ENCODE assay signal across 8 mouse cellular contexts in the genomic region with DNA sequence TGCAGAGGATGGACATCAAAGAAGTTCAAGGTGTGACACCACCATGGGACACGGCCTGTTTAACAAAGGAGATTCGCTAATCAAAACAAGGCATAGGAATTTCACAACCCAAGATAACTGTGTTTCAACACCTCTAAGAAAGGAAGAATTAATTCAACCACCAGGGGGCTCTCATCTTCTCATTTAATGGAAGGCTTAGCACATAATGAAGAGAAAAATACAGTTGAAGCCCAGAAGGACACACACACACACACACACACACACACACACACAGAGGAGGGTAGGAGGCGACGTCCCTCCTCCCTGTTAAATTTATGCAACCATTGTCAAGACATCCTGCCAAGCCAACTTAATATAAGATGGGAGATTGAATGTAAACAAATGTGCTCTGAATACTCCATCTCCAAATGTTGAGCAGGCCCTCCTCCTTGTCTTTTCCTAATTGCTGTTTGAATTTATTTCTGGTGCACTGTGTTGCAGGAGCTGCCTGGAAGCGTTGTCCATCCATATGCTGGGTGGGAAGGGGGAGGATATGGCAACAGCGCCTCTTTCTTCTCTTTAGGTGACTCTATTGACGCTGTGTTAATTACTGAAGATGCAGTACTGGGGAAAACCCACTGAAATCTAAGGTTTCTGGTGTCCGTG.
DNase-seq lines count a peak whose midpoint lies in the region; ATAC-seq lines count a peak whose summit lies in the region.

No protein-coding gene starts in this region.

- H3K27me3 ChIP-seq in heart, embryonic 11.5 days (ENCODE audit: control insufficient read depth, insufficient read depth, low read length) = no peaks in the 10 kb centered on the region
- no peaks in the 10 kb centered on the region for H3K27me3 ChIP-seq in forebrain, embryonic 12.5 days

- H3K27ac ChIP-seq in heart, embryonic 11.5 days (ENCODE audit: low read depth, low read length) = no peak overlapping the region
- H3K27ac ChIP-seq in forebrain, embryonic 12.5 days = no peak overlapping the region

- 54% methylated on average over 8 of the region's 8 CpGs for WGBS in heart, embryonic 11.5 days (ENCODE audit: insufficient replicate concordance)
- WGBS in forebrain, embryonic 12.5 days = 58% methylated on average over 8 of the region's 8 CpGs

- peak; percentile 77 for DNase-seq in heart, adult 11 months
- DNase-seq in urinary bladder, postnatal 25 days (ENCODE audit: low spot score) = peak; percentile 31
- no peak for DNase-seq in urinary bladder, postnatal 10 days (ENCODE audit: low spot score)
- peak; percentile 23 to 24 for DNase-seq in layer of hippocampus, postnatal 10 days (ENCODE audit: low spot score in 2 of 2)
- peak; percentile 83 for DNase-seq in retina, embryonic 14.5 days (ENCODE audit: low spot score)
- no peak for DNase-seq in urinary bladder, postnatal 14 days (ENCODE audit: low spot score)

- H3K9me3 ChIP-seq in heart, embryonic 11.5 days (replicated peaks; ENCODE audit: control insufficient read depth, low read length) = no peaks in the 10 kb centered on the region
- no peaks in the 10 kb centered on the region for H3K9me3 ChIP-seq in forebrain, embryonic 12.5 days

- no peak overlapping the region for H3K4me2 ChIP-seq in heart, embryonic 11.5 days
- no peak overlapping the region for H3K4me2 ChIP-seq in forebrain, embryonic 12.5 days

- H3K9ac ChIP-seq in heart, embryonic 11.5 days (ENCODE audit: low read depth, low read length) = no peak overlapping the region
- no peak overlapping the region for H3K9ac ChIP-seq in forebrain, embryonic 12.5 days

- no peak overlapping the region for H3K4me3 ChIP-seq in heart, embryonic 11.5 days (ENCODE audit: low read depth, low read length)
- no peak overlapping the region for H3K4me3 ChIP-seq in forebrain, embryonic 12.5 days (replicated peaks)

- no peak for ATAC-seq in heart, embryonic 11.5 days (replicated peaks; ENCODE audit: insufficient number of reproducible peaks, low FRiP score, low TSS enrichment)
- peak; percentile 39; the same call in 1 of the 2 replicates for ATAC-seq in forebrain, embryonic 12.5 days (ENCODE audit: low FRiP score)

- H3K36me3 ChIP-seq in heart, embryonic 11.5 days (ENCODE audit: control insufficient read depth, insufficient read depth, low read length) = no peaks in the 10 kb centered on the region
- H3K36me3 ChIP-seq in forebrain, embryonic 12.5 days (replicated peaks) = no peaks in the 10 kb centered on the region

- peaks cover 13% of the 10 kb centered on the region for H3K4me1 ChIP-seq in heart, embryonic 11.5 days (ENCODE audit: control insufficient read depth, insufficient read depth, low read length)
- H3K4me1 ChIP-seq in forebrain, embryonic 12.5 days = peaks cover 7% of the 10 kb centered on the region; the same call in 1 of the 2 replicates

Comparison
In these comparisons a context has a peak if more than half of its experiments do, and no peak if none do; other contexts are left out.
1. DNase-seq: peak in heart, adult 11 months (single experiment), urinary bladder, postnatal 25 days (single experiment), layer of hippocampus, postnatal 10 days (2 of 2) and retina, embryonic 14.5 days (single experiment); none in urinary bladder, postnatal 10 days (single experiment) and urinary bladder, postnatal 14 days (single experiment).